Mouse (Mus musculus): ENCODE measurements at regions not wholly inside any gene's neighbourhood (a gene's known extent, or its start where the extent isn't known, plus 50 kb on each side); places are given as distances from the start of the nearest gene placed in this dataset.

DNA sequence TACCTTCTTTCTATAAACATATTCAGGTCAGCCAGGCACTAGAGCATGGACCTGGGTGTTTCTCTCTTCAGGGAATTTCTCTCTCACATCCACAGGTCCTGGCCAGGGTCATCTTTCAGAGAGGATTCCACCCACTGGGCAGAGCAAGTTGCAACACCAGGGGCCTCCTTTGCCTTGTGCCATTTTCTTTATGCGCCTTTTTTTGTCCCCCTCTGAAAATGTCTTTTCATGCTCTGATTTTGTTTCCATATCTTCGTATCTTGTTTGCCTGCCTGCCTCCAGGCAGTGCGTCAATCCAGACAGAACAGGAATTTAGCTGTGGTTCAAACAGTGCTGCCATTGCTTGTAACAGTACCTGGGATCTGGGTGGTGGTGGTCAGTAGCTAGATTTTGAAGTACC is 125.7 kb upstream of the Pfn2 start:
- DNase-seq (ENCODE audit: extremely low read depth, low read depth, low spot score) = no peak

DNA sequence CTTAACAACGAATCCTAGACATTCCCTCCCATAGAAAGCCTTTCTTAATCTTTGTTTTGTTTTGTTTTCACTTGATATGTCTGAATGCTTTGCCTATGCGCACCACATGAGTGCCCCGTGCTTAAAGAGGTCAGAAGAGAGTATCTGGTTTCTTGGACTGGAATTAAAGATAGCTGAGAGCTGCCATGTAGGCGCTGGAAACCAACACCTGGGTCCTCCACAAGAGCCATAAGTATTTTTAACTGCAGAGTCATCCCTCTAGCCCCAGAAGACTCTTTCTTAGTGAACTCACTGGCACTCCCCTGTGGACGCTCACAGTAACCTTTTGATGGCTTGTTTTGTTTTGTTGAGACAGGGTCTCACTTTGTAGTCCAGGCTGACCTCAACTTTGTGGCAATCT is 127.5 kb upstream of the Pfn2 start:
- no peak for TF ChIP-seq POLR2A (IDR thresholded peaks at IDR 0.05; ENCODE audit: extremely low read depth, insufficient read depth, low read length)
- no peak for TF ChIP-seq CTCF (IDR thresholded peaks at IDR 0.05; ENCODE audit: low read depth, low read length)
- Histone ChIP-seq H3K4me3 (ENCODE audit: insufficient read depth, low read depth, low read length) (no peak overlapping the region), H3K4me1 (ENCODE audit: control insufficient read depth, insufficient read depth, low read length) (no peaks in the 10 kb centered on the region), H3K79me2 (ENCODE audit: control insufficient read depth, insufficient read depth, low read length) (no peaks in the 10 kb centered on the region), H3K27ac (replicated peaks; ENCODE audit: insufficient read depth, low read depth, low read length) (no peak overlapping the region), H3K9ac (ENCODE audit: low read depth, low read length) (no peak overlapping the region), H3K27me3 (ENCODE audit: control insufficient read depth, insufficient read depth, low read length) (no peaks in the 10 kb centered on the region), H3K36me3 (ENCODE audit: control insufficient read depth, insufficient read depth, low read length) (no peaks in the 10 kb centered on the region)
- no peak for DNase-seq (ENCODE audit: extremely low read depth, low read depth, low spot score)
- 76% methylated on average over 5 of the region's 5 CpGs for WGBS

More for the DNA sequence above, 125.7 kb upstream of the Pfn2 start:
- H3K9ac ChIP-seq (ENCODE audit: low read depth, low read length) = no peak overlapping the region
- H3K79me2 ChIP-seq (ENCODE audit: control insufficient read depth, insufficient read depth, low read length) = no peaks in the 10 kb centered on the region
- no peak for TF ChIP-seq CTCF (IDR thresholded peaks at IDR 0.05; ENCODE audit: low read depth, low read length)
- TF ChIP-seq POLR2A (IDR thresholded peaks at IDR 0.05; ENCODE audit: extremely low read depth, insufficient read depth, low read length) = no peak
- H3K27me3 ChIP-seq (ENCODE audit: control insufficient read depth, insufficient read depth, low read length) = no peaks in the 10 kb centered on the region
- H3K4me1 ChIP-seq (ENCODE audit: control insufficient read depth, insufficient read depth, low read length) = no peaks in the 10 kb centered on the region
- WGBS = 84% methylated on average over 3 of the region's 3 CpGs
- H3K36me3 ChIP-seq (ENCODE audit: control insufficient read depth, insufficient read depth, low read length) = no peaks in the 10 kb centered on the region
- H3K4me3 ChIP-seq (ENCODE audit: insufficient read depth, low read depth, low read length) = no peak overlapping the region
- no peak overlapping the region for H3K27ac ChIP-seq (replicated peaks; ENCODE audit: insufficient read depth, low read depth, low read length)

DNA sequence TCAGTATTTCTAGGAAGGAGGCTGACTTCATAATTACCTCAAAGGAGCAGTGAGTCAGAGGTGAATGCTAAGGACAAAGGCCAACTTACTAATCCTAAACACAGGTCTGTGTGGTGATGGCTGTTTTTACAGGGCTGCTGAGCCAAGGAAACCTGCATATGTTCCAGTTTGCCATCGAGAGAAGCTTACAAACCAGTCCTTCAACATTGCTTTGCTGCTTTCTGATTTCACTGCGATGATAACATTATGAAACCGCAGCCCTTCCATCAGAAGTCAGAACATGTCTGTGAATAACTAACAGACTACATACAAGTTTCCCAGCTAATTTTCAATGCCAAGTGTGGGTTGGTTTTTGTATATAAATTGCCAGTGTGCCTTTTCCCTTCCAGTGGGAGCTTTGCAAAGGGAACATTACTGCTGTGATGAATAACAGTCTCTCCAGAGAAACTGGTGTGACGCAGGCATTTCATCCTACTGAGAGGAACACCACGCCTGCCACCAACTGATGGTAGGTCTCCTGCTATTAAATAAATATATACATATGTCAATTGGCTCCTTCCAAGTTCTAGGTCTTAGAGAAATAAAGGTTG is 128.9 kb upstream of the Pfn2 start:
- no peak overlapping the region for H3K9ac ChIP-seq (ENCODE audit: low read depth, low read length)
- H3K27me3 ChIP-seq (ENCODE audit: control insufficient read depth, insufficient read depth, low read length) = no peaks in the 10 kb centered on the region
- no peak for DNase-seq (ENCODE audit: extremely low read depth, low read depth, low spot score)
- H3K4me1 ChIP-seq (ENCODE audit: control insufficient read depth, insufficient read depth, low read length) = no peaks in the 10 kb centered on the region
- H3K4me3 ChIP-seq (ENCODE audit: insufficient read depth, low read depth, low read length) = no peak overlapping the region
- no peak overlapping the region for H3K27ac ChIP-seq (replicated peaks; ENCODE audit: insufficient read depth, low read depth, low read length)
- H3K79me2 ChIP-seq (ENCODE audit: control insufficient read depth, insufficient read depth, low read length) = no peaks in the 10 kb centered on the region
- WGBS = 87% methylated on average over 5 of the region's 5 CpGs
- H3K36me3 ChIP-seq (ENCODE audit: control insufficient read depth, insufficient read depth, low read length) = no peaks in the 10 kb centered on the region
- no peak for TF ChIP-seq CTCF (IDR thresholded peaks at IDR 0.05; ENCODE audit: low read depth, low read length)
- no peak for TF ChIP-seq POLR2A (IDR thresholded peaks at IDR 0.05; ENCODE audit: extremely low read depth, insufficient read depth, low read length)

DNA sequence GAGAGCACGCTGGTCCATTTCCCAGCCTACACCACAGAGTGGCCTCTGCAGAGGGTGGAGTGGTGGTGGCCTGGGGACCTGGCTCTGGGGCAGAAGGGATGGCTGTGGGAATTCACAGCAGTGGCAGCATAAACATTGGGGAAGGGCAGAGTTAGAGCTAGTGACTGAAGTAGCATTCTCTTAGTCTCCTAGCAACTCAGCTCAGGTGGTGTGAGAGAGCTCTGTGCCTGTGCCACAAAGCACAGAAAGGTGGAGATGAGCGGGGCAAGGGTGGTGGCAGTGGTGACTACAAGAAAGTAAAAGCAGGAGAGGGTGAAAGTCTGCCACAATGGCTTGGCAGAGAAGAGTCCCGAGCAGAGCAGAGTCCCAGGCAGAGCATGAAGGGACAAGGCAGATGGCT is 140.3 kb upstream of the Pfn2 start:
- H3K4me1 ChIP-seq (ENCODE audit: control insufficient read depth, insufficient read depth, low read length) = no peaks in the 10 kb centered on the region

DNA sequence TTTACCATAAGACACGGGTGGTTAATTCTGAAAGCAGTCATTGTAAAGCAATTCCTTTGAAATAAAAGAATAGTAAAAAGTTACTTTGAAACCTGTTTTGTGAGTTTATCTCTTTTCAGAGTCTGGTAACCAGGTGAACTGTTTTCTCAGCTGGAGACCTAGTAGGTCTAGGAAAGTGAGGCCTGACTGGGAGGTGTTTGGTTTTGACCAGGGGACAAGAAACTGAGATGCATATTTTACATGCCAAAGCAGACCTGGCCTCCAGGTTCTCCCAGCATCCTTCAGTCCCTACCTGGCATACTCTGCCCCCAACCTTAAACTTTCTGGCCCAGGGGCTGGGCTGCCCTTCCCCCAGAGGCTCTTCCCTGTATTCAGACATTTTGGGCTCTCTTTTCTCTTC is 142.9 kb upstream of the Pfn2 start:
- WGBS = 77% methylated on average over 1 of the region's 1 CpGs

More for the DNA sequence above, 140.3 kb upstream of the Pfn2 start:
- Histone ChIP-seq H3K36me3 (ENCODE audit: control insufficient read depth, insufficient read depth, low read length) (no peaks in the 10 kb centered on the region), H3K27ac (replicated peaks; ENCODE audit: insufficient read depth, low read depth, low read length) (no peak overlapping the region), H3K27me3 (ENCODE audit: control insufficient read depth, insufficient read depth, low read length) (no peaks in the 10 kb centered on the region), H3K4me3 (ENCODE audit: insufficient read depth, low read depth, low read length) (no peak overlapping the region), H3K9ac (ENCODE audit: low read depth, low read length) (no peak overlapping the region), H3K79me2 (ENCODE audit: control insufficient read depth, insufficient read depth, low read length) (no peaks in the 10 kb centered on the region)
- no peak for DNase-seq (ENCODE audit: extremely low read depth, low read depth, low spot score)
- TF ChIP-seq CTCF (IDR thresholded peaks at IDR 0.05; ENCODE audit: low read depth, low read length) = no peak
- no peak for TF ChIP-seq POLR2A (IDR thresholded peaks at IDR 0.05; ENCODE audit: extremely low read depth, insufficient read depth, low read length)
- WGBS = 86% methylated on average over 3 of the region's 3 CpGs

More for the DNA sequence above, 142.9 kb upstream of the Pfn2 start:
- Histone ChIP-seq H3K27ac (replicated peaks; ENCODE audit: insufficient read depth, low read depth, low read length) (no peak overlapping the region), H3K36me3 (ENCODE audit: control insufficient read depth, insufficient read depth, low read length) (no peaks in the 10 kb centered on the region), H3K4me1 (ENCODE audit: control insufficient read depth, insufficient read depth, low read length) (no peaks in the 10 kb centered on the region), H3K27me3 (ENCODE audit: control insufficient read depth, insufficient read depth, low read length) (no peaks in the 10 kb centered on the region), H3K4me3 (ENCODE audit: insufficient read depth, low read depth, low read length) (no peak overlapping the region), H3K9ac (ENCODE audit: low read depth, low read length) (no peak overlapping the region), H3K79me2 (ENCODE audit: control insufficient read depth, insufficient read depth, low read length) (no peaks in the 10 kb centered on the region)
- TF ChIP-seq POLR2A (IDR thresholded peaks at IDR 0.05; ENCODE audit: extremely low read depth, insufficient read depth, low read length) = no peak
- no peak for TF ChIP-seq CTCF (IDR thresholded peaks at IDR 0.05; ENCODE audit: low read depth, low read length)
- no peak for DNase-seq (ENCODE audit: extremely low read depth, low read depth, low spot score)

Measured in liver, adult 2 months (tissue).